Mouse (Mus musculus): ENCODE results near the gene Slc22a6. TPM values are rescaled to one million over a fixed set of nuclear protein-coding genes. Genes with fewer than 3 reads are reported as not detected.

The Slc22a6 gene
- polyA plus RNA-seq, 1 experiment, result 0.08 TPM

- no peaks in the 10 kb centered on the region for H3K27me3 ChIP-seq (ENCODE audit: control insufficient read depth, insufficient read depth, low read length)
- H3K36me3 ChIP-seq (ENCODE audit: control insufficient read depth, insufficient read depth, low read length), result no peaks in the 10 kb centered on the region
- H3K4me3 ChIP-seq (ENCODE audit: extremely low read depth, insufficient read depth, insufficient read length), result no peak overlapping the region
- H3K4me1 ChIP-seq (ENCODE audit: control insufficient read depth, insufficient read depth, insufficient read length), result no peaks in the 10 kb centered on the region; the same call in 1 of the 2 replicates
- WGBS, result 25% methylated on average over 24 of the region's 24 CpGs
- peak; percentile 89; the same call in 1 of the 2 replicates for TF ChIP-seq CTCF (IDR thresholded peaks at IDR 0.05; ENCODE audit: extremely low read depth, insufficient read depth, insufficient read length, insufficient replicate concordance)
- no peak for TF ChIP-seq POLR2A (IDR thresholded peaks at IDR 0.05; ENCODE audit: low read depth, low read length)
- H3K27ac ChIP-seq (ENCODE audit: insufficient read depth, low read length), result no peak overlapping the region
- DNase-seq (ENCODE audit: low read depth in 1 of 2, low spot score in 2 of 2), result peak; percentile 18 to 41
Measured at GRCm38 (mm10) chr19:8578293-8578969, 39.4 kb upstream of the Slc22a6 start.

GRCm38 (mm10) chr19:8578970-8579342 is 38.9 kb upstream of the Slc22a6 start:
- no peak overlapping the region for H3K27ac ChIP-seq (ENCODE audit: insufficient read depth, low read length)
- H3K36me3 ChIP-seq (ENCODE audit: control insufficient read depth, insufficient read depth, low read length), result no peaks in the 10 kb centered on the region
- DNase-seq (ENCODE audit: low read depth in 1 of 2, low spot score in 2 of 2), result no peak
- H3K4me3 ChIP-seq (ENCODE audit: extremely low read depth, insufficient read depth, insufficient read length), result no peak overlapping the region
- H3K27me3 ChIP-seq (ENCODE audit: control insufficient read depth, insufficient read depth, low read length), result no peaks in the 10 kb centered on the region
- no peak for TF ChIP-seq CTCF (IDR thresholded peaks at IDR 0.05; ENCODE audit: extremely low read depth, insufficient read depth, insufficient read length, insufficient replicate concordance)
- no peak for TF ChIP-seq POLR2A (IDR thresholded peaks at IDR 0.05; ENCODE audit: low read depth, low read length)
- no peaks in the 10 kb centered on the region; the same call in 1 of the 2 replicates for H3K4me1 ChIP-seq (ENCODE audit: control insufficient read depth, insufficient read depth, insufficient read length)
- WGBS, result 90% methylated on average over 2 of the region's 2 CpGs

- DNase-seq (ENCODE audit: low read depth in 1 of 2, low spot score in 2 of 2), result no peak
- Histone ChIP-seq H3K27me3 (ENCODE audit: control insufficient read depth, insufficient read depth, low read length) (no peaks in the 10 kb centered on the region), H3K36me3 (ENCODE audit: control insufficient read depth, insufficient read depth, low read length) (no peaks in the 10 kb centered on the region), H3K4me1 (ENCODE audit: control insufficient read depth, insufficient read depth, insufficient read length) (no peaks in the 10 kb centered on the region), H3K4me3 (ENCODE audit: extremely low read depth, insufficient read depth, insufficient read length) (no peak overlapping the region), H3K27ac (ENCODE audit: insufficient read depth, low read length) (no peak overlapping the region)
- WGBS, result 87% methylated on average over 3 of the region's 3 CpGs
- TF ChIP-seq POLR2A (IDR thresholded peaks at IDR 0.05; ENCODE audit: low read depth, low read length) (no peak), CTCF (IDR thresholded peaks at IDR 0.05; ENCODE audit: extremely low read depth, insufficient read depth, insufficient read length, insufficient replicate concordance) (no peak)
Measured at GRCm38 (mm10) chr19:8585298-8585697, 32.5 kb upstream of the Slc22a6 start.

- no peak for DNase-seq (ENCODE audit: low read depth in 1 of 2, low spot score in 2 of 2)
- 95% methylated on average over 2 of the region's 2 CpGs for WGBS
- Histone ChIP-seq H3K4me1 (ENCODE audit: control insufficient read depth, insufficient read depth, insufficient read length) (no peaks in the 10 kb centered on the region), H3K36me3 (ENCODE audit: control insufficient read depth, insufficient read depth, low read length) (no peaks in the 10 kb centered on the region), H3K27me3 (ENCODE audit: control insufficient read depth, insufficient read depth, low read length) (no peaks in the 10 kb centered on the region), H3K27ac (ENCODE audit: insufficient read depth, low read length) (no peak overlapping the region), H3K4me3 (ENCODE audit: extremely low read depth, insufficient read depth, insufficient read length) (no peak overlapping the region)
- TF ChIP-seq POLR2A (IDR thresholded peaks at IDR 0.05; ENCODE audit: low read depth, low read length), result no peak
- no peak for TF ChIP-seq CTCF (IDR thresholded peaks at IDR 0.05; ENCODE audit: extremely low read depth, insufficient read depth, insufficient read length, insufficient replicate concordance)
Measured at GRCm38 (mm10) chr19:8585899-8586298, 31.9 kb upstream of the Slc22a6 start.

GRCm38 (mm10) chr19:8586350-8586749 is 31.5 kb upstream of the Slc22a6 start:
- no peaks in the 10 kb centered on the region for H3K4me1 ChIP-seq (ENCODE audit: control insufficient read depth, insufficient read depth, insufficient read length)
- 80% methylated on average over 3 of the region's 3 CpGs for WGBS
- H3K4me3 ChIP-seq (ENCODE audit: extremely low read depth, insufficient read depth, insufficient read length), result no peak overlapping the region
- TF ChIP-seq CTCF (IDR thresholded peaks at IDR 0.05; ENCODE audit: extremely low read depth, insufficient read depth, insufficient read length, insufficient replicate concordance) (no peak), POLR2A (IDR thresholded peaks at IDR 0.05; ENCODE audit: low read depth, low read length) (no peak)
- H3K27ac ChIP-seq (ENCODE audit: insufficient read depth, low read length), result no peak overlapping the region
- no peaks in the 10 kb centered on the region for H3K36me3 ChIP-seq (ENCODE audit: control insufficient read depth, insufficient read depth, low read length)
- no peaks in the 10 kb centered on the region for H3K27me3 ChIP-seq (ENCODE audit: control insufficient read depth, insufficient read depth, low read length)
- no peak for DNase-seq (ENCODE audit: low read depth in 1 of 2, low spot score in 2 of 2)

- TF ChIP-seq CTCF (IDR thresholded peaks at IDR 0.05; ENCODE audit: extremely low read depth, insufficient read depth, insufficient read length, insufficient replicate concordance) (no peak), POLR2A (IDR thresholded peaks at IDR 0.05; ENCODE audit: low read depth, low read length) (no peak)
- H3K4me1 ChIP-seq (ENCODE audit: control insufficient read depth, insufficient read depth, insufficient read length), result peaks cover 7% of the 10 kb centered on the region; the same call in 1 of the 2 replicates
- no peaks in the 10 kb centered on the region for H3K36me3 ChIP-seq (ENCODE audit: control insufficient read depth, insufficient read depth, low read length)
- 73% methylated on average over 1 of the region's 1 CpGs for WGBS
- H3K27me3 ChIP-seq (ENCODE audit: control insufficient read depth, insufficient read depth, low read length), result no peaks in the 10 kb centered on the region
- H3K27ac ChIP-seq (ENCODE audit: insufficient read depth, low read length), result no peak overlapping the region
- no peak overlapping the region for H3K4me3 ChIP-seq (ENCODE audit: extremely low read depth, insufficient read depth, insufficient read length)
- DNase-seq (ENCODE audit: low read depth in 1 of 2, low spot score in 2 of 2), result no peak
Measured at GRCm38 (mm10) chr19:8587315-8587714, 30.5 kb upstream of the Slc22a6 start.

- Histone ChIP-seq H3K4me1 (ENCODE audit: control insufficient read depth, insufficient read depth, insufficient read length) (peaks cover 16% of the 10 kb centered on the region; the same call in 1 of the 2 replicates), H3K27ac (ENCODE audit: insufficient read depth, low read length) (no peak within 1 kb of the TSS), H3K27me3 (ENCODE audit: control insufficient read depth, insufficient read depth, low read length) (no peaks in the 10 kb centered on the region), H3K4me3 (ENCODE audit: extremely low read depth, insufficient read depth, insufficient read length) (no peak within 1 kb of the TSS), H3K36me3 (ENCODE audit: control insufficient read depth, insufficient read depth, low read length) (no peaks in the 10 kb centered on the region)
- WGBS, result 77% methylated on average over 8 of the region's 8 CpGs
- no peak for DNase-seq (ENCODE audit: low read depth in 1 of 2, low spot score in 2 of 2)
- TF ChIP-seq POLR2A (IDR thresholded peaks at IDR 0.05; ENCODE audit: low read depth, low read length), result no peak
- no peak for TF ChIP-seq CTCF (IDR thresholded peaks at IDR 0.05; ENCODE audit: extremely low read depth, insufficient read depth, insufficient read length, insufficient replicate concordance)
Measured at GRCm38 (mm10) chr19:8590954-8591353, 26.9 kb upstream of the Slc22a6 start, which contains the start of gene Slc22a8. Gene Slc22a8, plus strand, starts transcription at chr19:8591254.

All from spleen, adult 2 months (tissue).